In genomic region chr1:89746171-89746570, GRCm38 (mm10) we compare ENCODE assay signal across 19 mouse cellular contexts.
DNase-seq lines count a peak whose midpoint lies in the region; ATAC-seq and TF ChIP-seq lines count a peak whose summit lies in the region.
"Had no signal": no experiment of that assay in that cellular context is flagged by ENCODE, and none has a peak within 500 bp of the region (broad histone marks: within the 10 kb centered on the region; RNA-seq: fewer than 3 reads in every experiment).

No protein-coding gene starts in this region.

- no peaks in the 10 kb centered on the region for H3K9me3 ChIP-seq in lung, postnatal 0 days (ENCODE audit: low read length)

- WGBS in lung, postnatal 0 days = 72% methylated on average over 3 of the region's 3 CpGs

- H3K4me3 ChIP-seq in lung, postnatal 0 days (ENCODE audit: low read depth, low read length) = no peak overlapping the region

- no peaks in the 10 kb centered on the region for H3K27me3 ChIP-seq in lung, postnatal 0 days (replicated peaks; ENCODE audit: insufficient read depth, low read length)
- H3K27me3 ChIP-seq: CH12.LX, Patski had no signal

- no peak for TF ChIP-seq CTCF in lung, postnatal 0 days (IDR thresholded peaks at IDR 0.05)

- DNase-seq in lung, postnatal 0 days (ENCODE audit: low spot score) = peak; percentile 60
- no peak for DNase-seq in lung, postnatal 36 days
- DNase-seq in testis, postnatal 14 days (ENCODE audit: low spot score) = peak; percentile 14
- no peak for DNase-seq in testis, postnatal 10 days (ENCODE audit: low spot score)
- DNase-seq: adrenal gland, adult 2 months; adrenal gland, adult 8-10 months; adrenal gland, postnatal 10 days; adrenal gland, postnatal 14 days; adrenal gland, postnatal 25 days; adrenal gland, postnatal 36 days; B cell, adult 2 months; cerebellum, adult 11 months; cerebellum, adult 11-12 months; cerebellum, adult 18-20 months had no signal

- TF ChIP-seq EP300 in lung, postnatal 0 days (IDR thresholded peaks at IDR 0.05) = peak; percentile 56

- peak; percentile 66 for ATAC-seq in lung, postnatal 0 days
- ATAC-seq: activated CD4-positive, CD25-positive, alpha-beta regulatory T cell, adult 4 months; CD4-positive, CD25-positive, alpha-beta regulatory T cell, adult 4 months; Patski had no signal

- H3K9ac ChIP-seq in lung, postnatal 0 days (replicated peaks; ENCODE audit: low read depth) = no peak overlapping the region

- H3K27ac ChIP-seq in lung, postnatal 0 days (ENCODE audit: low read length) = no peak overlapping the region

- H3K4me1 ChIP-seq in lung, postnatal 0 days (ENCODE audit: insufficient read depth, low read depth, low read length) = 0 out of 2 replicates have a peak, but pooled peaks cover 6% of the 10 kb centered on the region

- H3K4me2 ChIP-seq in lung, postnatal 0 days (replicated peaks; ENCODE audit: low read depth, low read length) = no peak overlapping the region

- no peaks in the 10 kb centered on the region for H3K36me3 ChIP-seq in lung, postnatal 0 days (ENCODE audit: insufficient read depth, low read length)
- H3K36me3 ChIP-seq: G1E had no signal

Comparison
In these comparisons a context has a peak if more than half of its experiments do, and no peak if none do; other contexts are left out.
1. DNase-seq: peak in lung, postnatal 0 days (single experiment) and testis, postnatal 14 days (single experiment); none in lung, postnatal 36 days (single experiment) and testis, postnatal 10 days (single experiment).